Mouse (Mus musculus): Measurements from ENCODE around the gene Alg9. TPM values are rescaled to one million over a fixed set of nuclear protein-coding genes. Genes with fewer than 3 reads are reported as not detected.

Alg9 gene
- polyA plus RNA-seq, 1 experiment from 2014 or later = 42.8 TPM

DNA sequence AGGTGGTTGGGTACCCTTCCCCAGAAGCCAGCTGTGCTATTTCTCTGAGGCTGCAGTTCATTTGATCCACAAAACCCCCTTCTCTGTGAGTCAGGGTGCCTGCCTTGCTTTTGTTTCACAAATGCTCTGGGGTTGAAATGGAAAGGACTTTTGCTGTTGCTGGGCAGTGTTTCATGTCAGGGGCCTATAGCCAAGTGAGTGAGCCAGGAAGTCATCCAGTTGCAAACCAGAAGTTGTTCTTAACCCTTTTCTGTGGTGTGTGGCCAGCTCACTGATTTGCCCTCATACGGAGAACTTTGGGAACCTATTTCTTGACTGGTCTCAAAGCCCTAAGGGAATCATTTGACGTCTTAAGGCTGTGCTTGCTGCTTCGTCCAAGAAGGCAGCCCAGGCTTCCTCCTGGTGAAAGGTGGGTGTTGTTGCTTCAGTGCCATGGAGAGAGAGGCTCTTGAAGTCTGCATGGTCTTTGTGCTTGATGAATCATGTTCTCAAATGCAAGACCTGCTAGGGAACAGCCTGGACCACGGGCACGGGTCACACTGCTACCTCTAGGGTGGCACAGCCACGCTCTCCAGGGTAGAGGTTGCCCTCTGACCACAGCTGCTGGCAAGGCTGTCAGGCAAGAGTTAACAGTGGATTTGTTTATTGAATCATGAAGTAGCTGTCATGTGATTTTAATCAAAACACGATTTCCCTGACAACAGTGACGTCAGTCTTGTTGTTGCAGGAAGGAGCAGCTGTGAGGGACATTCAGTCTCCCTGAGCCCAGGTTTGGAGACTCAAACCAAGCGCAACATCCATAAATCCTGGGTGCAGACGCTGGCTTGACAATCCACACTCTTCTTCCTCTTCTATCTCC is 110.2 kb downstream of the Alg9 start:
- Histone ChIP-seq H3K4me3 (no peak overlapping the region), H3K4me2 (replicated peaks) (no peak overlapping the region), H3K27me3 (no peaks in the 10 kb centered on the region), H3K9ac (replicated peaks) (no peak overlapping the region), H3K4me1 (peaks cover 9% of the 10 kb centered on the region), H3K27ac (replicated peaks) (no peak overlapping the region), H3K36me3 (peaks cover 25% of the 10 kb centered on the region), H3K9me3 (no peaks in the 10 kb centered on the region)
- 79% methylated on average over 10 of the region's 10 CpGs for WGBS
- ATAC-seq (ENCODE audit: low FRiP score, low read depth) = no peak

DNA sequence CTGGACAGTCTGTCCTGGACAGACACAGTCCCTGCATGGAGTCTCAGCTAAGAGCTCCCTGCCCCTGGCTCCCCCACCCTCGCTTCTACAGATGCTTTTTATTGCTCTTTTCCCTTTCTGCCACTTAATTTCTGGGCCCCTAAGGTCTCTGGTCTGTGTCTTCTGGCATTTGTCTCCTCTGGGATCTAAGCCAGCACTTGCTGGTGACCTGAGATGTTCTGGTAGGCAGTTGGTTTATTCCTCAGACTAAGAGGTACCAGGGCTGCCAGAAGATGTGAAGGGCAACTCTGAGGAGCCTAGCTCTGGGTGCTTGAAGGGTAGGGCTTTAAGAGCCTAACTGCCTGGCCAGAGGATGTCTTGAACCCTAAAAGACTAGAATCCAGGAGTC is 110.8 kb downstream of the Alg9 start:
- H3K9me3 ChIP-seq = no peaks in the 10 kb centered on the region
- H3K4me2 ChIP-seq (replicated peaks) = no peak overlapping the region
- WGBS = 89% methylated on average over 1 of the region's 1 CpGs
- no peaks in the 10 kb centered on the region for H3K27me3 ChIP-seq
- no peak overlapping the region for H3K4me3 ChIP-seq
- peaks cover 9% of the 10 kb centered on the region for H3K4me1 ChIP-seq
- H3K9ac ChIP-seq (replicated peaks) = no peak overlapping the region
- no peak overlapping the region for H3K27ac ChIP-seq (replicated peaks)
- no peak for ATAC-seq (ENCODE audit: low FRiP score, low read depth)
- H3K36me3 ChIP-seq = peaks cover 19% of the 10 kb centered on the region

DNA sequence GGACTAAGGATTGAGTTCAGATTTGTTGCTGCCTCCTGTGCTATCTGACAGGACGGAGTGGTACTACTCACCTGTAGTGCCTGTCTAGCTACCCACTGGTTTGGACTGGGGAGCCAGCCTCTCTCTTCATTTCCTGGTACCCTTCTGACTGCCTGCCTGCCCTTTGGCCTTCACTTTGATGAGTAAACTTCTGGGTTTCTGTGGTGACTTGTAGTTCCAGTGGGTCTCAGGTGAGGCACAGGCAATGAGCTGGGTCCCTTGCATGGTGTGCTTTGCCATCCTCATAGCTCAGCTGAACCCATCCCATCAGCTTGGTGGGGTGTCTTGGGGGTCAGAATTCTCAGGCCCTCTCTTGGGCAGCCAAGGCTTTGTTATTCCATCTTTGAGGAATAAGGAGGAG is 112.1 kb downstream of the Alg9 start:
- Histone ChIP-seq H3K4me1 (peaks cover 9% of the 10 kb centered on the region), H3K9me3 (no peaks in the 10 kb centered on the region), H3K4me3 (no peak overlapping the region), H3K4me2 (replicated peaks) (no peak overlapping the region), H3K9ac (replicated peaks) (no peak overlapping the region), H3K27me3 (no peaks in the 10 kb centered on the region), H3K27ac (replicated peaks) (no peak overlapping the region), H3K36me3 (peaks cover 12% of the 10 kb centered on the region)
- no peak for ATAC-seq (ENCODE audit: low FRiP score, low read depth)
- WGBS = 100% methylated on average over 1 of the region's 1 CpGs

DNA sequence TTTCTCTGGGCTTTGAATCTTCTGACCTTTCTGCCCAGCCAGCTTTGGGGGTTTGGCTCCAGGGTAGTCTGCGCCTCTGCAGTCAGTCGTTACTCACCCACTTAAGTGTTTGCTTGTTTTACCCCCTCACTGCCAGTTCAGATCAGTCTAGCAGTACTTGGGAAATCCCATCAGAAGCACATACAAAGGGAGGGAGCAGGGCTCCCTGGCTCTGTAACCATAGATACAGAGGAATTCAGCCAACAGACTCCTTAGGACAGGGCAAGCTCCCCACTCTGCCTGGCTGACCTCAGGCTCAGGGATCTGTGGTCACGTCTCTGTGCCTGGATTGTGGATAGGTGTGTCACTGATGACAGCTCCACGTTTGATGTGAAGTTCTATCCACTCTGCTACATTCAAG is 112.5 kb downstream of the Alg9 start:
- Histone ChIP-seq H3K4me1 (peaks cover 9% of the 10 kb centered on the region), H3K9ac (replicated peaks) (no peak overlapping the region), H3K4me2 (replicated peaks) (no peak overlapping the region), H3K27ac (replicated peaks) (no peak overlapping the region), H3K27me3 (no peaks in the 10 kb centered on the region), H3K4me3 (no peak overlapping the region), H3K9me3 (no peaks in the 10 kb centered on the region), H3K36me3 (peaks cover 16% of the 10 kb centered on the region)
- WGBS = 25% methylated on average over 4 of the region's 4 CpGs
- ATAC-seq (ENCODE audit: low FRiP score, low read depth) = 0 out of 2 replicates have a peak, but pooled peaks have one; percentile 41

DNA sequence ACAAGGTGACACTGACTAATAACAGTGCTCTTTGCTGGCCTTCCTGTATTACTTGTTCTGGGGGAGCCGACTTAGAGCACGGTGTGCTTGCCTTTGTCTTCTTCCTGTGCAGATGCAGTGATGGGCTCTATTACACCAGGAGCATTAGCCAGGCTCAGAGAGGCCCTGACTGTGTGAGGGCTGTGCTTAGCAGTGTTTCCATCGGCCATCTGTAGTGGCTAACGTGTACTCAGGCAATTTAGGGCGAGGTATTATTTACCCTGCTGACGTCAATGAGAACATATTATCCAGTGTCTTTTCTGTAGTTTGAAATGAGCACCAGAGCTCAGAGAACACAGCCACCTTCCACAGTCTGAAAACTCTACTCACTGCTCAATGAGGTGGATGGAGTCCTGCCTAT is 114.4 kb downstream of the Alg9 start:
- Histone ChIP-seq H3K27ac (replicated peaks) (no peak overlapping the region), H3K4me3 (no peak overlapping the region), H3K4me2 (replicated peaks) (no peak overlapping the region), H3K27me3 (no peaks in the 10 kb centered on the region), H3K4me1 (peaks cover 9% of the 10 kb centered on the region), H3K36me3 (peaks cover 18% of the 10 kb centered on the region; the same call in 1 of the 2 replicates), H3K9ac (replicated peaks) (no peak overlapping the region), H3K9me3 (no peaks in the 10 kb centered on the region)
- 72% methylated on average over 6 of the region's 6 CpGs for WGBS
- no peak for ATAC-seq (ENCODE audit: low FRiP score, low read depth)

DNA sequence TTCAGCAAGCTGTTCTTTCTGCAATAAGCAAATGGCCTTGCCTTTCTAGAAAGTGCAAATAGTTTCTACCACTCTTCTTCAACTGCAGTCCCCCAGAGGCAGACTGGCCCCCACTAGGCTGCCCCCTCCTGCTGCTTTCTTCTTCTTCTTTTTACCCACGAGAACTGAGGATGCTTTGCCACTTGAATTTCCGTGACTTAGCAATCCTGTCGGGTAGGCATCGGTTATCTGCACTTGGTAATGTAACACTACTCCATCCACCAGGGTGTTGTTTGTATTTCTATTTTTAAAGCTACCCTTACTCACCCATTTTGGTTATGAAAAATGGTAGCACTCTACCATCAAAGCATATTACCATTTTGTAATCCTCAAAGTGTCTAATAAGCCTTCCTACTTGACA is 115.1 kb downstream of the Alg9 start:
- Histone ChIP-seq H3K4me2 (replicated peaks) (no peak overlapping the region), H3K4me1 (peaks cover 9% of the 10 kb centered on the region), H3K4me3 (no peak overlapping the region), H3K27ac (replicated peaks) (no peak overlapping the region), H3K9ac (replicated peaks) (no peak overlapping the region), H3K9me3 (no peaks in the 10 kb centered on the region), H3K36me3 (peaks cover 26% of the 10 kb centered on the region; the same call in 1 of the 2 replicates), H3K27me3 (no peaks in the 10 kb centered on the region)
- WGBS = 70% methylated on average over 4 of the region's 4 CpGs
- no peak for ATAC-seq (ENCODE audit: low FRiP score, low read depth)

DNA sequence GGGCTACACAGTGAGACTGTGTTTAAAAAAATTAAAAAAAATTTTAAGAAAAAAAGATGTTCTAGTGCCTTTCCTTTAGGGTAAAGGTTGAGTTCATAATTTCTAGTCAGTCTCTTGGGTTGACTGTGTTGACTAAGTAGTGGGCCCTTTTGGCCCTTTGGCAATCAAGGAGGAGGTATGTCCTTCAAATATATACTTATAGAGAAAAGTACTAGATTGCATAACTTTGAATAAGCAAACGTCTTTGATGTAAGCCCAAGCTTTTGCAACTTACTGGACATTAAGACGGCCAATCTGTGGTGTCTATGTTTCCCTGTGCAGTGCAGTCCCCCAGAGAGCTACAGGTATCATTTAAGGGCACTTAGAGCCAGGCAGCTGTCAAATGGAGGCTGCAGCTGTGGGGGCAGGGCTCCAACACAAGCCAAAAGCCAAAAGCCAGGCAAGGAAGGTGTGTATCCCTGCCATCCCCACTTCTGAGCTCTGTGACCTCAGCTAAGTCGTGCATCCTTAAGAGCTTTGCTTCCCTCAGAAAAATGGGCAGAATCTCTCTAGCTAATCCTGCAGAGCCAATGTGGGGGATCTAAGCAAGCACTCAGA is 115.8 kb downstream of the Alg9 start:
- ATAC-seq (ENCODE audit: low FRiP score, low read depth) = no peak
- Histone ChIP-seq H3K9me3 (no peaks in the 10 kb centered on the region), H3K4me1 (peaks cover 6% of the 10 kb centered on the region), H3K4me2 (replicated peaks) (no peak overlapping the region), H3K36me3 (peaks cover 32% of the 10 kb centered on the region; the same call in 1 of the 2 replicates), H3K9ac (replicated peaks) (no peak overlapping the region), H3K4me3 (no peak overlapping the region), H3K27me3 (no peaks in the 10 kb centered on the region), H3K27ac (replicated peaks) (no peak overlapping the region)
- 81% methylated on average over 3 of the region's 3 CpGs for WGBS

Other genes starting within 250 kb of the Alg9 start
- gene Pts, start 246.3 kb upstream of the Alg9 start, polyA plus RNA-seq (2016; fragmentation: Nextera tagmentation; extraction: Ambion mirVana) = 97.4 and 102 TPM in 2 replicates
- gene Il18, start 220.2 kb upstream of the Alg9 start, polyA plus RNA-seq (2016; fragmentation: Nextera tagmentation; extraction: Ambion mirVana) = 21.9 and 29.2 TPM in 2 replicates
- 0.17 and 0.48 TPM in 2 replicates for gene Bco2, start 219.8 kb upstream of the Alg9 start, polyA plus RNA-seq (2016; fragmentation: Nextera tagmentation; extraction: Ambion mirVana)
- gene Tex12, start 213.7 kb upstream of the Alg9 start, polyA plus RNA-seq (2016; fragmentation: Nextera tagmentation; extraction: Ambion mirVana) = 0.48 and 0.93 TPM in 2 replicates
- 209 and 224 TPM in 2 replicates for gene Sdhd, start 171.2 kb upstream of the Alg9 start, polyA plus RNA-seq (2016; fragmentation: Nextera tagmentation; extraction: Ambion mirVana)
- gene Timm8b, start 171.1 kb upstream of the Alg9 start, polyA plus RNA-seq (2016; fragmentation: Nextera tagmentation; extraction: Ambion mirVana) = 344 and 368 TPM in 2 replicates
- 5.3 and 7.0 TPM in 2 replicates for gene Pih1d2, start 157.7 kb upstream of the Alg9 start, polyA plus RNA-seq (2016; fragmentation: Nextera tagmentation; extraction: Ambion mirVana)
- gene Nkapd1, start 157.6 kb upstream of the Alg9 start, polyA plus RNA-seq (2016; fragmentation: Nextera tagmentation; extraction: Ambion mirVana) = 27.7 and 28.0 TPM in 2 replicates
- 45.8 and 51.1 TPM in 2 replicates for gene Dlat, start 115.2 kb upstream of the Alg9 start, polyA plus RNA-seq (2016; fragmentation: Nextera tagmentation; extraction: Ambion mirVana)
- gene Dixdc1, start 35.5 kb upstream of the Alg9 start, polyA plus RNA-seq (2016; fragmentation: Nextera tagmentation; extraction: Ambion mirVana) = 28.5 and 32.0 TPM in 2 replicates
- gene 2310030G06Rik, start 28.5 kb upstream of the Alg9 start, polyA plus RNA-seq (2016; fragmentation: Nextera tagmentation; extraction: Ambion mirVana) = 0.42 and 0.56 TPM in 2 replicates
- 6.0 and 7.5 TPM in 2 replicates for gene Cryab, start 23.7 kb upstream of the Alg9 start, polyA plus RNA-seq (2016; fragmentation: Nextera tagmentation; extraction: Ambion mirVana)
- 0.48 TPM in 1 of 2 replicates, not detected in the other for gene Hspb2, start 22.7 kb upstream of the Alg9 start, polyA plus RNA-seq (2016; fragmentation: Nextera tagmentation; extraction: Ambion mirVana)
- gene Fdxacb1, start 6.8 kb upstream of the Alg9 start, polyA plus RNA-seq (2016; fragmentation: Nextera tagmentation; extraction: Ambion mirVana) = 11.7 and 12.5 TPM in 2 replicates
- 37.6 and 42.0 TPM in 2 replicates for gene 1110032A03Rik, start 501 bp downstream of the Alg9 start, polyA plus RNA-seq (2016; fragmentation: Nextera tagmentation; extraction: Ambion mirVana)
- 90.9 and 93.6 TPM in 2 replicates for gene Ppp2r1b, start 70.3 kb downstream of the Alg9 start, polyA plus RNA-seq (2016; fragmentation: Nextera tagmentation; extraction: Ambion mirVana)
- 14.2 and 15.1 TPM in 2 replicates for gene Sik2, start 234.1 kb downstream of the Alg9 start, polyA plus RNA-seq (2016; fragmentation: Nextera tagmentation; extraction: Ambion mirVana)

Data from midbrain, embryonic 12.5 days (tissue).